Mouse (Mus musculus): ENCODE measurements around the gene Iffo1.

Gene Iffo1

DNA sequence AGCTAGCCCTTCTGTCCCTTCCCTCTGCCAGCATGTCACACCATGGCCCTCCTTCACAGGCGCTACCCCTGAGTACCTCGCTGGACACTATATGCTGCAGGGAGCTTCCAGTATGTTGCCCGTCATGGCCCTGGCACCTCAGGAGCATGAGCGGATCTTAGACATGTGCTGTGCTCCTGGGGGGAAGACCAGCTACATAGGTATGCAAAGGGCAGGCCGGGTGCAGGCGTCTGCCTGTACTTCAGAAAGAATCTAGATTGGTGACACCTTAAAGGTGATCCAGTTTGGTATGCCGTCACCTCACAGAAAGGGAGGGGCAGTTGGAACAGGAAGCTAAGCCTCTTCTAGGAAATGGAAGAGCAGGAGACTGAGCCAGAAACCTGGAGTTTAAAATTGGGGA is 5.3 kb upstream of the Iffo1 start:
- in situ Hi-C loops (cut with MboI, MseI), result no loop called here

DNA sequence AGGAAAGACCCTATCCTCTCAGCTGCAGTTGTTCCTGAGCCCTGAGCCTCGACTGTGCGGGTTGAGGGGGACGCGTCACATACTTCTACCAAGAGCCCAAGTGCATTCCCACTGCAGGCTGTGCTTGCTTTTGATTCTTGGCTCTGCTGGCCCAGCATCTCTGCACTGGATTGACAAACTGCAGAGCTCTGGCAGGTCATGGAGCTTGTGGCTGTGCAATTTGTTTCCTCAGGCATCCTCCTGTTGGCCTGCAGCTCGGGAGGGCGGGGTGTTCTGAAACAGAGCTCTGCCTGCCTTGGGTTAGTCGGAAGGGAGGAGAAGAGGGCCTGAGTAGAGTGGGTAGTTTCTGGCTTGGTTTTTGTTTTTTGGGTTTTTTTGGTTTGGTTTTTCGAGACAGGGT is 2.6 kb upstream of the Iffo1 start:
- in situ Hi-C loops (cut with MboI, MseI), result no loop called here

DNA sequence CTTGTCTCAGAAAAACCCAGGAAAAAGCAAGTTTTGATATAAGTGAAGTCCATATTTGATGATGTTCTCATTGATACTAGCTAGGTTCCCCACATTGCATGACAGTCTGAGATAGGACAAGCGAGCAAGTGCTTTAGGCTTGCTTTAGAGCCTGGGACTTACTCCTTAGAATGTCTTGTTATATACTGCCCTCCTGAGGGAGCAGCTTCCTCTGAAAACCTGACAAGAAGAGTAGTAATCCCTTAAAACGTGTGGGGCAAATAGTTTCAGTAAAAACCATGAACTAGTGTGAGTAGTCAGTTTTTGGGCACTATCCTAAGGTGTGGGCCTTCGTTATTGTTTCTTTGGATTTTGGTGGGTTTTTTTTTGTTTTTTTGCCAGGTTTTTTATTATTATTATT is 1.9 kb upstream of the Iffo1 start:
- in situ Hi-C loops (cut with MboI, MseI), result no loop called here

DNA sequence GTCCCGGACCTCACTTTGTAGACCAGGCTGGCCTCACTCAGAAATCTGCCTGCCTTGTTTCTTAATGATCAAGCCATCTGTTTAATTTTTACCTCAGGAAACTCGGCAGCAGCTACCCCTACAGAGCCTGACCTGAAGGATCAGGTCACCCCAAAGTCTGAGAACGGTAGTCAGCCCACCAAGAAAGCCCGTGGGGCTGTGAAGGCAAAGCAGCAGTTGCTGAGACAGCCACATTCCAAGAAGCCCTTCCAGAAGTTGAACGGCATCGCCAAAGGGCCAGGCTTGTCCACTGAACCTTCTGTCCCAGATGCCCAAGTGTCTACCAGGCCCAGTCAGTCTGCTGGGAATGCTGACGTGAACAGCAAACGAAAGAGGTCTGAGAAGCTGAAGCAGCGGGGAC is 1.1 kb upstream of the Iffo1 start:
- in situ Hi-C loops (cut with MboI, MseI), result no loop called here

DNA sequence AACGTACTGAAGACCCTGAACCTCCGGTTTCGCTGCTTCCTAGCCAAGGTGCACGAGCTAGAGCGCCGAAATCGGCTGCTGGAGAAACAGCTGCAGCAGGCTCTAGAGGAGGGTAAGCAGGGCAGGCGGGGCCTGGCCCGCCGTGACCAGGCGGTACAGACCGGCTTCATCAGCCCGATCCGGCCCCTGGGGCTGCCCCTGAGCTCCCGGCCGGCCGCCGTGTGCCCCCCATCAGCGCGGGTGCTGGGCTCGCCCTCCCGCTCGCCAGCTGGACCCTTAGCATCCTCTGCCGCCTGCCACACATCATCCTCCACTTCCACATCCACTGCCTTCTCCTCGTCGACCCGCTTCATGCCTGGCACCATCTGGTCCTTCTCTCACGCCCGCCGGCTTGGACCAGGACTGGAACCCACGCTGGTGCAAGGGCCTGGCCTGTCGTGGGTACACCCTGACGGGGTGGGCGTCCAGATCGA is 474 bp downstream of the Iffo1 start:
- in situ Hi-C loops (cut with MboI, MseI), result no loop called here

DNA sequence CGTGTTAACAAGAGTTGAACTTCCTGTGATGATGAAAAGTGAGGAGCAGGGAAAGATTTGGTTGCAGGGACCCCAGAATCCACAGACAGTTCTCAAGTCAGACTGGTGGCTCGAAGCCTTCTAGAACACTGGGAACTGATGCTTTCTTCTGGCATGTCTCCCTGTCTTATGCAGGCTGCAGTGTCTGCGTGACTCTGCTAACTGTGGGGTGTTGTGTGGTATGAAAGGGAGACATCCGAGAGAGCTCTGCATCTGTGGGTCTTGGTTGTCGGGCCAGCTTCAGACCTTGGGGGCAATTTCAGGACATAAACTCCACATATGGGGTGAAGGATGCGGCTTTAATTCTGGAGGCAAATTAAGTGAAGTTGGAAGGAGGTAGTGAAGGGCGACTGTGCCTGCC is 1.1 kb downstream of the Iffo1 start:
- in situ Hi-C loops (cut with MboI, MseI), result no loop called here

DNA sequence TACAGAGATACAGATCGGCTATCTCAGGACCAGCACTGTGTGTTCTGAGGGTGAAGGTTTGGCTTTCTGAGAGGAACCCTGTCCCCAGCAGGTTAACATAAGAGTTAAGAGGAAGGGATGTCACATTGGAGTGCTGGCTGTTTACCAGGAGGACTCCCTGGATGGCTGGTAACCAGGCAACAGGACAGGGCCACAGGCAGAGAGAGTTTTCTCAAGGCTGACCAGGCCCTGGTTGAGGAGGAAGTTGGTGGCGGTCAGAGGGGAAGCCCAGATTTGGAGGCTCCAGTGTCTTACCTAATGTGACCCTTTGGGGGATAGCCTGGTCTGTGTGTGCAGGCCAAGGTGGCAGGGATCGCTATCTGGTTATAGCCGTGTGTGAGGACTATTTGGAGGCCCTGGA is 1.8 kb downstream of the Iffo1 start:
- in situ Hi-C loops (cut with MboI, MseI), result no loop called here

DNA sequence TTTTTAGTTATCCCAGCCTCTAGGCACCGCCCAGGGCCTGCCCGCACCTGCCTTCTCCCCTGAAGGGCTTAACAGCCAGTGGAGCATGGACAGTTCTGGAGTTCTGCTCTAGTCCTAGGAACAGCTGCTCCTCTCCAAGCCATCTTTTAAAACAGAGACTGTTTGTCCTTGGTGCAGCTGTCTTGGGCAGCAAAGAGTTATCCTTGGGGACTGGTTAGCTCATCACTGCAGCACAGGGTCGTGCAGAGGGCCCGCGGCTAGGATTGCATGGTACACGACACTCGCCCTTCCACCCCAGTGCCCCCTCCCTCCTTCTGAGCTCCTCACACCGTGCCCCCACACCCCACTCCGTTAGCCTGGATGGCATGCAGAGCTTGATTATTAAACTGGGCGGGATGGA is 2.3 kb downstream of the Iffo1 start:
- in situ Hi-C loops (cut with MboI, MseI), result no loop called here

DNA sequence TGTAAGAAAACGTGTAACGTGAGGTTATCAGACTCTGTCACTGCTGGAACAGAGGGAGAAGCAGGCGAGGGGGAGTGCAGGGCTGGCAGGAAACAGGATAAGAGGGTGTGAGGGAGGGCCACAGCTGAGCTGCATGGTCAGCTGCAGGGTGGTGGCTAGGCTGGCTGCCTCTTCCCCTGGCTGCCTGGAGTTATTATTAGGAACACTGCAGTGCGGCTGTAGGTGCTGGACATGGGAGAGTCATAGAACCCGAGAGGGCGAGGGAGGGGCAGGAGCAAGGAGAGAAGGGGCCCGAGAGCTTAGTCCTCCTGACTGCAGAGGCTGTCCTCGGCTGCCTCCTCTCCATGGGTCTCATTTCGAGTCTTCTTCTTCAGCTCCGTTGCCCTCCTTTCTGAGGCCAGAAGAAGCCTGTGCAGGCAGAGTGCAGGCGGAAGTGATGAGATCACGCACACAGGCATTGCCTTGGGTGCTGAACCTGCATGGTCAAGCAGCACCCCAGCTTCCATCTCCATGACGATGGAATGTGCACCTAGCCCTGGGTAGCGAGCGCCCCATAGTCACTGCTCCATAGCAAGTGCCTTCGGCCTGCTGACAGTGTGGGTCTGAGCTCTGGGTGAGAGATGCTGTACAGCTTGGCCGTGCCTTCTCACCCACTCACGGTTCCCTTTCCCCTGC is 3.3 kb downstream of the Iffo1 start:
- in situ Hi-C loops (cut with MboI, MseI), result no loop called here

DNA sequence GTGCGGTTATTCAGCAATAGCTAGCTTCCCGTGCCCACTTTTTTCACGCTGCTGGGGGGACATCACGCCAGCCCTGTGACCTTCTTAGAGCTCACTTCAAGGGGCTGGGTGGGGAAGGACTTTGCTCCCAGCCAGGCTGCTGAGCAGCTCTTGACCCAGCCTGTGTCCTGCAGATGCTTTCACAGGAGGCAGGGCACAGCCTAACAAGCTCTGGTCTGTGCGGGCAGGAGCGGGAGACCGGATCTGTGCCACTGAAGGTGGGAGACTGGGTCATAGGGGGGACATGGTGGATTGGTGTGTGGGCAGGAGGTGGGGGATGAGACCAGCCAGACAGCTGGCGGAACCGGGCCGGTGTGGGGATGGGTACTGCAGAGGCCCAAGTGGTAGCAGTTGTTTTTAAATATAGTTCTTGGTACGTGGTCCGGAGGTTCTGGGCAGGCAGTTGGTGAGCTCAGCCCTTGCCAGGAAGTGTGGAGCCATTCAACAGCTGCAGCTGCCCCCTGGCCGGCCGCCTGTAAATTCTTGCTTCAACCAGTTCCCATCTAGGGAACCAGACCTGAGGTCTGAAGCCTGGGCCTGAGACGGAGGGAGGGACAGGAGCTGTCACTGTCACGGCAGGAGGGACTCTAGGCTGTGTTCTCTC is 4.0 kb downstream of the Iffo1 start:
- in situ Hi-C loops (cut with MboI, MseI), result no loop called here

DNA sequence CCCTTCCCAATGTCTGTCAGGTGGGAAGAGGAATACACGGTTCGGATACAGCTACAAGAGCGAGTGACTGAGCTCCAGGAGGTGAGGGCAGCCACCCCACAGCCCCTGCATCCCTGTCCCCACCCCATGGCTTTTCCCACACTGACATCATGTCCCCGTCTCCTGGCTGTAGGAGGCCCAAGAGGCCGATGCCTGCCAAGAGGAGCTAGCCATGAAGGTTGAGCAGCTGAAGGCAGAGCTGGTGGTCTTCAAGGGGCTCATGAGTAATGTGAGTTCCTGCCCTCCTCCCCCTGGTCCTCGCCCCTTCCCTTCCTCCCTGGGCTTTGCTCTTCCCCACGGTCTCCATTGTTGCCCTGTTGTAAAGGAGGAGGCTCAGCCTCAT is 4.5 kb downstream of the Iffo1 start:
- in situ Hi-C loops (cut with MboI, MseI), result no loop called here

DNA sequence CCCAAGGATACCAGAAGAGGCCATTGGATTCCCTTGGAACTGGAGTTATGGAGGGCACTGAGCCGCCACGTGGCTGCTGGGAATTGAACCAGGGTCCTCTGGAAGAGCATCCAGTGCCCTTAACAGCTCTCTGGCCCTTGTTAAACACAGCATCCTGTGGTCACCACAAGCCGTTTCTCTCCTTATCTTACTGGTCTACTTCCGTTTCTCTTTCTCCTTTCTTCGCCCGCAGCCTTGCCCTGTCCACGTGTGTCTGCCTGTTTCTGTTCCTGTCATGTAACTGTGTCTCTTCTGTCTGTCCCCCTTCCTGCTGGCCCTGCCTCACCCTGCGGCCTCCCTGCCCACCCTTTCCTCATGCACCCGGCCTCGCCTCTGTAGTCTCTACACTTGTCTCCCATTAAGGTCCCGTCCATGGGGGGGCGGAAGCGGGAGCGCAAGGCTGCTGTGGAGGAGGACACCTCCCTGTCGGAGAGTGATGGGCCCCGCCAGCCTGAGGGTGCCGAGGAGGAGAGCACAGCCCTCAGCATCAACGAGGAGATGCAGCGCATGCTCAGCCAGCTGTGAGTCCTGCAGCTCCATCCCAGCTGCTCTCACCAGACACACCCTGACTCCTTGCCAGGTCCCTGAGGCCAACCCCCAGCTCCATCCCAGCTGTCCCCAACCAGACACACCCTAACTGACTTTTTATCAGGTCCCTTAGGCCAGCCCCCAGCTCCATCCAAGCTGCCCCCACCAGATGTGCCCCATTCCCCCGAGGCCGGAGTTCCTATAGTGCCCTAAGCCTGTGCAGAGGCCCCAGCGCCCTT is 7.4 kb downstream of the Iffo1 start:
- in situ Hi-C loops (cut with MboI, MseI), result no loop called here

DNA sequence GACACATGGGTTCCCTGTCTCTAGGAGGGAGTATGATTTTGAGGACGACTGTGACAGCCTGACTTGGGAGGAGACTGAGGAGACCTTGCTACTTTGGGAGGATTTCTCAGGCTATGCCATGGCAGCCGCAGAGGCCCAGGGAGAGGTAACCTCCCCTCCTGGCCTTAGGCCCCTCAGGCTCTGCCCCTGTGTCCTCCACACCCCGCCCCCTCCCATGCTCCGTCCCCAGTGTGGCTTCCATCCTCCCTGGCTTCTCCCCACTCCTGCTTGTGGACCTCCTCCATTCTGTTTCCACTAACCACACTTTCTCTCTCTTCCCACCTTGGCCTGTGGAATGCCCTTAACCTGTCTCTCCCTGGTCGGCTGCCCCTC is 8.0 kb downstream of the Iffo1 start:
- in situ Hi-C loops (cut with MboI, MseI), result no loop called here

DNA sequence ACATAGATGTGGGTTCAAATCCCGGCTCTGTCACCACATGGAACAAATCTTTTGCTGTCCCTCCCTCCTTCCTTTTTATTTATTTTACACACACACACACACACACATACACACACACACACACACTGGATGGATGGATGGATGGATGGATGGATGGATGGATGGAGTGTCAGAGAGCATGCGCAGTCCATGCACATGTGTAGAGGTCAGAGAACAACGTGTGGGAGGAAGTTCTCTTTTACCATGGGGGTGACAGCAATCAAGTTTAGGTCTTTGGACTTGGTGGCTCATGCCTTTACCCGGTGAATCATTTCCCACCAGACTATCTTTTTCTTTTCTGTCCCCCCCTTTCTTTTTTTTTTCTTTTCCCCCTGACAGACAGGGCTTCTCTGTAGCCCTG is 8.6 kb downstream of the Iffo1 start:
- in situ Hi-C loops (cut with MboI, MseI), result no loop called here

DNA sequence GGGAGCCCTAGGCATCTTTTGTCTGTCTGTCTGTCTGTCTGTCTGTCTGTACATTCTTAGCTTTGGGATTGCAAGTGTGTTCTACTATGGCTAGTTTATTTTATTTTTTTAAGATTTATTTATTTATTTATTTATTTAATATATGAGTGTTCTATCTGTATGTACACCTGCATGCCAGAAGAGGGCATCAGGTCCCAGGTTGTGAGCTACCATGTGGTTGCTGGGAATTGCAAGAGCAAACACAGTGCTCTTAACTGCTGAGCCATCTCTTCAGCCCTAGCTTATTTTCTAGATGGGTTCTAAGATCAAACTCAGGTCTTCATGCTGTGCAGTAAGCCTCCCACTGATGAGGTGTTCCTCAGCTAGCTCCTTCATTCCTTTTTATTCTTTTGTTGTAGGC is 9.5 kb downstream of the Iffo1 start:
- in situ Hi-C loops (cut with MboI, MseI), result no loop called here

DNA sequence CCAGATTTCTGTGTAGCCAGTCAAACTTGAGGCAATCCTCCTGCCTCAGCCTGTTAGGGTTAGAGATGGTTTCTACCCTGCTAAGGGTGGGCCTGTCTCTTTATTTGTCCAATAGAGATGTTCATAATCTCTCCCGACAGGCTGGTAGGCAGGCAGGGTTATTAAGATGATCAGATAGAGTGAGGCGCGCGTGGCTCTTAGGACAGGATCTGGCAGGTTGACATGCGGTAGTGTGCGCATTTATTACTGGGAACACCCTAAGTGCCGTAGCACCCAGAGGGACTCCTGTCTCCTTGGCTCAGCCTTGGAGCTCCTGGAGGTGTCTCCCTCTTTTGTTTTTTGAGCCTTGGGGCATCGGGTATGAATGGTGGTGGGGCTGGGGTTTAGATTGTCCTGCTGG is 10.2 kb downstream of the Iffo1 start:
- in situ Hi-C loops (cut with MboI, MseI), result no loop called here

DNA sequence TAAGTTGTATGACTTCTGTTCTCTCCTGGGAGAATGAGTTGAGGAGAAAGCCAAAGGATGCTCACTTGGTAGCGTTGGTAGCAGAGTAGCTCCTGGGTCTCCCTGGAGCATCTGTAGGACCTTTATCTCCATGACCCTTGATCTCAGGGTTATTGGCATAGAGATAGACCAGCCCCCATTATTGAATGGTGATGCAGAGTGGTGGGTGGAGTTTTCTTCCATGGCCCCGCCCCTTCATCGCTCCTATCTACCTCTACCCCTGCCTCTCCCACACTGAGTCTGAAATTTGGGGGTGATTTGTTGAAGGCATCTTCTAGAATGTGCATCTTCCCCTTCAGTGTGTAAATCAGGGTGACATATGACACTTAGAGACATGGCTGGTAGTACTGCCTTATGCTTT is 11.4 kb downstream of the Iffo1 start:
- in situ Hi-C loops (cut with MboI, MseI), result no loop called here

DNA sequence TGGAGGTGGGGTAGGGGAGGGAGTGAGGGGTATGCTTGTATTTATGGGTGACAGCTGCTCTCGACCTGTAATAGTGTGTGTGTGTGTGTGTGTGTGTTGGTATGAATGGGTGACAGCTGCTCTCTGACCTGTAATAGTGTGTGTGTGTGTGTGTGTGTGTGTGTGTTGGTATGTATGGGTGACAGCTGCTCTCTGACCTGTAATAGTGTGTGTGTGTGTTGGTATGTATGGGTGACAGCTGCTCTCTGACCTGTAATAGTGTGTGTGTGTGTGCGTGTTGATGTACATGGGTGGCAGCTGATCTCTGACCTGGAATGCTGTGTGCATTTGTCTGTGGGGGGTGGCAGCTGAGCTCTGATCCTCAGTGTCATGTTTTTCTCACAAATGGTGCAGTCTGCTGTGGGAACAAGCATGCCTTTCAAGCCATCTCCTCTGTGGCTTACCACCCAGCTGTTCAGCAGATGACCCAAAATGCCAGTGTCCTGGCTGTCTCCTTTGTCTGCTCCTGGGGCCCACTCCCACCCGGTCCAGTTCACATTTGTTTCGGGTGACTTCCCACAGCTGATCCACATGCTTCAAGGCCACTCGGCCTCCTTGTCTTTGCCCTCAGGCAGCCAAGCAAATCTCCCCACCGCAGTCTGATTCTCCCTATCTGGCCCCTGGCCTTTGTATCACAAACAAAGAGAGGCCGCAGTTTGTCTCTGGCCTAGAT is 12.0 kb downstream of the Iffo1 start:
- in situ Hi-C loops (cut with MboI, MseI), result no loop called here

DNA sequence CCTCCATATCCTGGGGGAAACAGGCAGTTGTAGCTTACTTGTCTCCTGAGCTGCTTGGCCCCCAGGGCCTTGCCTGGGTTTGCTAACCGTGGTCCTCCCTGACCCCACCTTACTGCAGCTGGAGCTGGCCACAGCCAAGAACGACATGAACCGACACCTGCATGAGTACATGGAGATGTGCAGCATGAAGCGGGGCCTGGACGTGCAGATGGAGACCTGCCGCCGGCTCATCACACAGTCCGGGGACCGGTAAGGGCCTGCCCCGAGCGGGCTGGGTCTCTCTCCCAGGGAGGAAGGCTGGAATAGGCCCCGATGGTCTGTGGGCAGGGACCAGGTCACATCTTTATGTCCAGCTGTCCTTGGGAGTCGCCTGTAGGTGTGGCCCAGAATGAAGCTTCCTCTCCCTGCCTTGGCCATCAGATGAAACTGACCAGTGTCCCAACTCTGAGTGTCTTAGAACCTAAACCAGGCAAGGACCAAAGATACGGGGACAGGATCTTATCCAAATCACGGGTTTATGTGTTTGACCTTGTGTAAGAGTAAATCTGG is 14.0 kb downstream of the Iffo1 start:
- in situ Hi-C loops (cut with MboI, MseI), result no loop called here

DNA sequence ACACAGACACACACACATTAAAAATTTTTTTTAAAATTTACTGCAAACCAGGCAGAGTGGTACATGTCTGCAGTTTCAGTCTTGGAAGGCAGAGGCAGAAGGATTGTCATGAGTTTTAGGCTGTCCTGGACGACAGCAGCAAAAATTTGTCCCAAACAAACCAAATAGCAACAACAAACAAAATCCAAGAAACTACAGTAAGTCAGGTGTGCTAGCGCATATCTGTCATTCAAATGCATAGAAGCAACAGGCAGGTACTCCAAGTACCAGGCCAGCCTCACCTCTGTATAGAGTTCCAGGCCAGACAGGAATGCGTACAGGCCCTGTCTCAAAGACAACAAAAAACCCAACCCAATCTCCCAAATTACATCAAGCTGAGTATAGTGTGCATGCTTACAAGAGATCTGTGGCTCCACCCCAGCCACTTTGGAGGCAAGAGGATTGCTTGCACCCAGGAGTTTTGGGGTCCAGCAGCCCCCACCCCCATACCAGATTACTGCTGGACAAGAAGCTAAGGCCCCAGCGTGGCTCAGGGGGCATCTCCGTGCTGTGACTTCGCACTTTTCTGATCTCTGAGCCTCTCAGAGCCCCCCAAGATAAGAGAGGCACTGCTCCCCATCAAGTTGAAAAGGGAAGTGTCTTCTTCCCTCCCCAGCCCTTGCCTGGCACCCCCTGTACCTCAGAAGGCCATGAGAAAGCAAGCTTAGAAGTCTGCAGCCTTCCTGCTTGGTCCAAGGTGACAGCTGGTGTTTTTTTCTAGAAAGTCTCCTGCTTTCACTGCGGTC is 14.9 kb downstream of the Iffo1 start:
- in situ Hi-C loops (cut with MboI, MseI), result no loop called here

DNA sequence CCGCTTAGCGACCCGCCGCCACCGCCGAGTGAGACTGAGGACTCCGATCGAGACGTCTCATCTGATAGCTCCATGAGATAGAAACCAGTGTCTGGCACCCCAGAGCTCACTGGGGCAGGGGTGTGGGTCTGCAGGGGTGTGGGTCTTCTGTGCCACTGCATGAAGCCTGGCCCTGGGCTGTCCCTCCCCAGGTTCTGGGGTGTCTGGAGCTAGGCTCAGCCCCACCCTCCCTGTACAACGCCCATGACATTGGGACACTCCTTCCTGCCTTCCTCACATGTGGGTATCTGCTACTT is 15.5 kb downstream of the Iffo1 start:
- in situ Hi-C loops (cut with MboI, MseI), result no loop called here
